Mouse (Mus musculus) granulocyte monocyte progenitor cell, adult 5-6 weeks (primary cell): ENCODE measurements at regions not wholly inside any gene's neighbourhood (a gene's known extent, or its start where the extent isn't known, plus 50 kb on each side); places are given as distances from the start of the nearest gene placed in this dataset.

Source experiments
- ATAC-seq: replicated peaks from 2 replicates; pipeline ENCODE4 v1.8.0; 2016; ENCODE audit warnings: mild to moderate bottlenecking, moderate TSS enrichment, inconsistent platforms; ENCODE audit not compliant: poor library complexity, severe bottlenecking

GRCm38 (mm10) chr5:53380203-53380602 lies 85.7 kb upstream of the Rbpj start:
- no peak for ATAC-seq

GRCm38 (mm10) chr5:53381492-53382199 lies 84.3 kb upstream of the Rbpj start:
- ATAC-seq = no peak

DNA sequence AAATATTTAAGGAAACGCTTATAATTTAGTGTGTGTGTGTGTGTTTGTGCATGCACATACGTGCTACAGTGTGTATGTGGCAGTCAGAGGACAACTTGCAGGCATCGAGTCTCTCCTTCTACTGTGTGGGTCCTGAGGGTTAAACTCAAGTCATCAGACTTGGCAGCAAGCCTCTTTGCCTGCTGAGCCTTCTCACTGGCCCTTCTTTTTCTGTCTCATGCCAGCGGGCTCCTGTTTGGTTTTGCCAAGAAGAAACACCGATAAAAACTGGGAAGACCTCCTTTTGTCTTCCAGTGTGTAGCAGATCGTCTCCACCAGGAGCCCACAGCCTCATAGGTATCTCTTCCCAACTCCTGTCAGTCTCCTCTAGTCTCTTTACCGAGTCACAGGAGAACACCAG lies 81.9 kb upstream of the Rbpj start:
- no peak for ATAC-seq

GRCm38 (mm10) chr5:53385513-53386148 lies 80.3 kb upstream of the Rbpj start:
- ATAC-seq = peak; percentile 81

GRCm38 (mm10) chr5:53393571-53393970 lies 72.4 kb upstream of the Rbpj start:
- no peak for ATAC-seq

- ATAC-seq = no peak
These were observed 71.4 kb upstream of the Rbpj start for GRCm38 (mm10) chr5:53394560-53394959.

GRCm38 (mm10) chr5:53398428-53399058 lies 67.4 kb upstream of the Rbpj start:
- no peak for ATAC-seq

GRCm38 (mm10) chr5:53401093-53401492 lies 64.9 kb upstream of the Rbpj start:
- ATAC-seq = peak; percentile 71

GRCm38 (mm10) chr5:53402022-53402421 lies 63.9 kb upstream of the Rbpj start:
- no peak for ATAC-seq

GRCm38 (mm10) chr5:53402619-53403151 lies 63.3 kb upstream of the Rbpj start:
- ATAC-seq = peak; percentile 89

GRCm38 (mm10) chr5:53405929-53406328 lies 60.0 kb upstream of the Rbpj start:
- no peak for ATAC-seq

- ATAC-seq = no peak
These were observed 58.3 kb upstream of the Rbpj start for GRCm38 (mm10) chr5:53407646-53408045.

- ATAC-seq = no peak
These were observed 57.7 kb upstream of the Rbpj start for GRCm38 (mm10) chr5:53408235-53408634.

GRCm38 (mm10) chr5:53409740-53410139 lies 56.2 kb upstream of the Rbpj start:
- ATAC-seq = no peak

GRCm38 (mm10) chr5:53412391-53413075 lies 53.4 kb upstream of the Rbpj start:
- no peak for ATAC-seq

GRCm38 (mm10) chr5:53413677-53414076 lies 52.3 kb upstream of the Rbpj start:
- no peak for ATAC-seq

DNA sequence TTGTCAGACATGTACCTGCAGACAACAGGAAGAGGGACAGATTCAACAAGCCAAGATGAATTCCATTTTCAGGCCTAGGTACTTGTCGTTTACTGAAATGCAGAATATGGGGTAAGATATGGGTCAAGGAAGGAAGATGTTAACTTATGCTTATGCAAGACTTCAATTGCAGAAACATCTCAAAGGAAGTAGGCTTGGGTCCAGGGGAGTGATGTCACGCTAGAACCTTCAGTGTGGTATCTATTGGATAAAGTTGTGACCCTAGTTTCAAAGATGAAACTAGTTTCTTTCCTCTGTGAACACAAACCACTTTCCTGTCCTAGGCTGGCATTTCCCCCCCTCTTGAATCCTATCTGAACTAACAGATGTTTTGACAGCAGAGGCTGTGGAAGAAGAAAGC lies 50.5 kb upstream of the Rbpj start:
- ATAC-seq = peak; percentile 98
